In genomic region chr12:8829032-8829660, GRCm38 (mm10) we compare ENCODE assay signal across 19 mouse cellular contexts. TPM values are rescaled to one million over a fixed set of nuclear protein-coding genes. Genes with fewer than 3 reads are reported as not detected.
DNase-seq lines count a peak whose midpoint lies in the region; ATAC-seq and TF ChIP-seq lines count a peak whose summit lies in the region.
"Had no signal": no experiment of that assay in that cellular context is flagged by ENCODE, and none has a peak within 500 bp of the region (broad histone marks: within the 10 kb centered on the region; RNA-seq: fewer than 3 reads in every experiment).

No protein-coding gene starts in this region.

- peak overlapping the region; percentile 77 for H3K27ac ChIP-seq in liver, postnatal 0 days (ENCODE audit: low read depth)
- H3K27ac ChIP-seq: embryonic facial prominence, embryonic 10.5 days; forebrain, embryonic 15.5 days; heart, adult 2 months; heart, embryonic 15.5 days; hindbrain, embryonic 15.5 days had no signal

- no peaks in the 10 kb centered on the region for H3K36me3 ChIP-seq in liver, postnatal 0 days (replicated peaks; ENCODE audit: insufficient read depth, low read length)
- H3K36me3 ChIP-seq: embryonic facial prominence, embryonic 10.5 days; forebrain, embryonic 15.5 days; G1E; heart, embryonic 15.5 days; hindbrain, embryonic 15.5 days had no signal

- DNase-seq in liver, postnatal 0 days: no peak
- no peak for DNase-seq in liver
- DNase-seq in lung, adult 2 months: no peak
- DNase-seq in cerebellum, adult 8-10 months: no peak
- DNase-seq: adrenal gland, adult 8-10 months; cerebellum, adult 11-12 months; cerebellum, adult 9-11 months; cerebellum, postnatal 36 days; gastrocnemius, postnatal 36 days; heart, adult 2 months; heart, postnatal 14 days had no signal

- TF ChIP-seq EP300 in liver, postnatal 0 days (IDR thresholded peaks at IDR 0.05; ENCODE audit: low read depth): no peak

- no peak overlapping the region for H3K4me3 ChIP-seq in liver, postnatal 0 days (ENCODE audit: low read depth, low read length)
- H3K4me3 ChIP-seq in lung, adult 2 months (replicated peaks; ENCODE audit: extremely low read depth, low read depth, low read length): no peak overlapping the region
- H3K4me3 ChIP-seq: embryonic facial prominence, embryonic 10.5 days; forebrain, embryonic 15.5 days; heart, adult 2 months; heart, embryonic 15.5 days; hindbrain, embryonic 15.5 days had no signal

- ATAC-seq in liver, postnatal 0 days: peak; percentile 50
- peak; percentile 56 for ATAC-seq in common myeloid progenitor, adult 5-6 weeks (replicated peaks; ENCODE audit: low read depth, poor library complexity, severe bottlenecking)
- ATAC-seq in megakaryocyte progenitor cell, adult 5-6 weeks (replicated peaks; ENCODE audit: poor library complexity): peak; percentile 53
- ATAC-seq: forebrain, embryonic 15.5 days had no signal

- no peaks in the 10 kb centered on the region for H3K27me3 ChIP-seq in liver, postnatal 0 days (ENCODE audit: insufficient read depth, low read length)
- H3K27me3 ChIP-seq: forebrain, embryonic 15.5 days; heart, embryonic 15.5 days; hindbrain, embryonic 15.5 days had no signal

- peaks cover 17% of the 10 kb centered on the region for H3K4me1 ChIP-seq in liver, postnatal 0 days (ENCODE audit: insufficient read depth)
- no peaks in the 10 kb centered on the region; the same call in 1 of the 2 replicates for H3K4me1 ChIP-seq in lung, adult 2 months (ENCODE audit: control insufficient read depth, insufficient read depth, low read length)
- H3K4me1 ChIP-seq: embryonic facial prominence, embryonic 10.5 days; forebrain, embryonic 15.5 days; heart, embryonic 15.5 days; hindbrain, embryonic 15.5 days had no signal

- H3K9ac ChIP-seq in liver, postnatal 0 days (replicated peaks): peak overlapping the region; percentile 11; the same call in 1 of the 2 replicates
- H3K9ac ChIP-seq: forebrain, embryonic 15.5 days; heart, embryonic 15.5 days; hindbrain, embryonic 15.5 days had no signal

- H3K4me2 ChIP-seq in liver, postnatal 0 days (ENCODE audit: low read depth, low read length): no peak overlapping the region
- H3K4me2 ChIP-seq: forebrain, embryonic 15.5 days; heart, embryonic 11.5 days; heart, embryonic 15.5 days; hindbrain, embryonic 15.5 days had no signal

- TF ChIP-seq POLR2A in lung, adult 2 months (IDR thresholded peaks at IDR 0.05; ENCODE audit: borderline replicate concordance, extremely low read depth, low read depth, low read length): no peak

- no peaks in the 10 kb centered on the region for H3K9me3 ChIP-seq in liver, postnatal 0 days (ENCODE audit: low read length)
- H3K9me3 ChIP-seq: embryonic facial prominence, embryonic 10.5 days; forebrain, embryonic 15.5 days; G1E; heart, embryonic 15.5 days; hindbrain, embryonic 15.5 days had no signal

- 61% methylated on average over 13 of the region's 13 CpGs for WGBS in liver, postnatal 0 days (ENCODE audit: insufficient replicate concordance)
- 48% methylated on average over 13 of the region's 13 CpGs for WGBS in lung, adult 2 months

- TF ChIP-seq CTCF in liver, postnatal 0 days (IDR thresholded peaks at IDR 0.05; ENCODE audit: low read depth): no peak
- TF ChIP-seq CTCF in lung, adult 2 months (IDR thresholded peaks at IDR 0.05; ENCODE audit: insufficient read depth, low read length): no peak

RNA-seq across cellular contexts. Expression of gene Sdc1, which starts 58.0 kb away (rescaled TPM):
- 101 and 116 TPM in 2 replicates for polyA plus RNA-seq in liver, postnatal 0 days (2015; fragmentation: Nextera tagmentation; extraction: Ambion mirVana)
- total RNA-seq in common myeloid progenitor, adult 5-6 weeks (2017): 1.9 and 5.4 TPM in 2 replicates
- total RNA-seq in megakaryocyte progenitor cell, adult 5-6 weeks (2015): 0.37 and 0.42 TPM in 2 replicates
- total RNA-seq in megakaryocyte progenitor cell, adult 5-6 weeks (2017): 1.5 TPM in 2 replicates
- polyA plus RNA-seq in lung, adult 2 months (2012; rRNA removed): 200 and 209 TPM in 2 replicates
